Mouse (Mus musculus): ENCODE data around the gene Pigm.

- peak; percentile 63 for TF ChIP-seq CTCF (conservative IDR thresholded peaks at IDR 0.05; ENCODE audit: low read length)
- TF ChIP-seq NANOG (IDR thresholded peaks at IDR 0.05; ENCODE audit: borderline replicate concordance, low read length), result no peak
Measured at GRCm38 (mm10) chr1:172368768-172369418, 7.5 kb upstream of the Pigm start.
